Mouse (Mus musculus) ES-Bruce4 (cell line): ENCODE data around the gene Neurl1a.

Experiments
- CTCF ChIP-seq: IDR thresholded peaks from one replicate; pipeline ENCODE4 v1.8.1; 2011; ENCODE audit warnings: low read depth, low read length
- EP300 ChIP-seq: IDR thresholded peaks from 2 replicates; pipeline ENCODE4 v1.6.1; 2011; ENCODE audit warnings: low read depth, low read length; ENCODE audit not compliant: insufficient read depth
- POLR2A ChIP-seq: IDR thresholded peaks from one replicate; pipeline ENCODE4 v1.8.1; 2011; ENCODE audit warnings: low read length; ENCODE audit not compliant: insufficient read depth

DNA sequence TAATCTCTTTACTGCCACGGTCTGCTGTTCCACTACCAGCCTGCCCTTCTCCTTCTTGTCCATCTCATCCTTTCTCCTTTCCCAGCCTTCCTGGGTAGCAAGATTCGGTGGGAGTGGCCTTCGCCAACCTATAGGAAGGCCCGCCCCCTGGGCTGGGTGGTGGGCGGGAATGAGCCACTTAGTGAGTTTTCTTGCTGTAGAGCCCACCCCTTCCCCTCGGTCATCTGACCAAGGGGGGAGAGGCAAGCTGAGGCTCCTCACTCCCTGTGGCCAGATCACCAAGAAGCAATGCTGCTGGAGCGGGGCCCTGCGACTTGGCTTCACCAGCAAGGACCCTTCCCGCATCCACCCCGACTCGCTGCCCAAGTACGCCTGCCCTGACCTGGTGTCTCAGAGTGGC lies 61.5 kb downstream of the Neurl1a start:
- TF ChIP-seq POLR2A (peak; percentile 85), CTCF (no peak), EP300 (no peak)
